Mouse (Mus musculus) megakaryocyte, adult 5-6 weeks (primary cell): Measurements from ENCODE around the gene Cyp4b1. TPM values are rescaled to one million over a fixed set of nuclear protein-coding genes. Genes with fewer than 3 reads are reported as not detected.
"Not testable (repeated sequence)": the region's sequence is repeated elsewhere in the genome, so short reads cannot be mapped to it uniquely, and the experiment has no call there.

Experiments used
- ATAC-seq: 2 replicates; pipeline ENCODE4 v1.8.0; 2016; ENCODE audit warnings: mild to moderate bottlenecking, inconsistent platforms; ENCODE audit not compliant: poor library complexity, severe bottlenecking
- total RNA-seq, 2 experiments: library from RNA; stranded (forward) in 1 of 2; stranded (reverse) in 1 of 2; fragments of 153-499, 151-499 nt in 1 of 2; fragments of 221-1000, 200-1000 nt in 1 of 2; gene quantifications; 2 replicates each; pipeline versions ENCODE4 v1.2.3 to v1.2.4; 2015 to 2017

The Cyp4b1 gene
- total RNA-seq (2015) = not detected in 2 replicates
- not detected in 2 replicates for total RNA-seq (2017)

DNA sequence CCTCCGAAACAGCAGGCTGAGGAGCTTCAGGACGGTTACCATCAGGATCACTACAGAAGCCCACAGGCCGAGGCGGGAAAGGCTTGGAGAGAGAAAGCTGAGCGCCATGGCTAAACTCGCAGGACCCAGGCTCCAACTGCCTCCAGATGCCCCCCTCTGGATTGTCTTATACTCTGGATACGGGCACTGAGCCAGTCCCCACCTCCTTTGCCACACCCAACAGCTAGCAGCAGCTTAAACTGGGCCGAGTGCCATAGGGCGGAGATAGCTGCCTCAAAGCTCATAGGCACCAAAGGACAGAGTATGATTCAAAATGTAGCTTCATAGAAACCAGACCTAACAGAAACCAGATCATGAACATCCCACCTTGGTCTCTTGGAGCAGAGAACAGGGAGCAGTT lies at the start of gene Cyp4b1:
Cyp4b1 (minus strand) TSS at position 144 of the 400 bp plus-strand sequence.
- no peak for ATAC-seq

DNA sequence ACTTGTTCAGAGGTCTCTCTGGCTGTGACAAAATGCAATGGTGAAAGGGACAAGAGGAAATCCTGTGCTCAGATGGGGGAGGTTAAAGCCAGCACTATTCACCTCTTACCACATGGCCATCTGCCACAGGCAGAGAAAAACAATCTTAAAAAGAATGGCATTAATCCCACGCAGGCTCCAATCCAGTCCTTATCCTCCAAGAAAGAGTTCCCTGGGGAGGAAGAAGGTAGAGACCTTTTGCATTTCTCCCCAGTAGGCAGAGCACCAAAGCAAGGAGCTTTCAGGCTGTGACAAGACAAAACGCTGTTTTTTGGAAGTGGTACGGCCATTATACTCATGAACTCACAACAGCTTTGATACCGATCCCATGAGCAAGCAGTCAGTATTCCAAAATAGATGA lies 38.8 kb upstream of the Cyp4b1 start:
- ATAC-seq = no peak

DNA sequence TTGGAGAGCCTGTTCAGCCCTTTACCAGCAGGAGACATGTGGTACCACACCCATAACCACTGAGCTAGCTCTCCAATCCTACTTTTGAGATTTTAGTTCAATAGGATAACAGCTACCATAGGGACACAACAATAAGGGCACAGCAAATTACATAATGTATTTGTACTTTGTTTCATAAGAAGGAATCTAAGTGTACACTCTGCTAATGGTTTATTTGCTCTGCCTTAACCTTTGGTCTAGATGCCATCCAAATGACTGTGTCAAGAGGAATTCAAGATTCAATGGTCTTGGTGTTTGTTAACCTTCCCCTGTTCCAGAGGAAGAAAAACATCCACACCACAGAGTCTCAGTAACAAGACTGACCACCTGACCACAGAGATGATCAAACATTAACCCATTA lies 11.7 kb upstream of the Cyp4b1 start:
- ATAC-seq = no peak

DNA sequence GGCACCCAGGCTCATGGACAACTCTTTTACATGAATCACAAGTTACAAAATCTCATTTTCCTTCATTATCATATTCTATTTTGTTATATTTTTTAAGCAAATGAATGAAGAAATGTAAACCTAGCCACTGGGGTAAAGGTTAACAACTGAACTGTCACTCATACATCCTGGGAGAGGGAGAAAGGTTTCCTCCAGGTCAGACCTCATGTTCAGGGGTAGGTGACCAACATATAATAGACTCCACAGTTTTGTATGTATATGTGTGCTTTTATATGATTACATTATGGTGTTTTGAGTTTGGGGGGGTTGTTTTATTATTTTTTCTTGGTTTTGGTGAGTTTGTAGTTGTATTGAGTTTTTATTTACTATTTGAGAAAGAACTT lies 10.3 kb upstream of the Cyp4b1 start:
- no peak for ATAC-seq

DNA sequence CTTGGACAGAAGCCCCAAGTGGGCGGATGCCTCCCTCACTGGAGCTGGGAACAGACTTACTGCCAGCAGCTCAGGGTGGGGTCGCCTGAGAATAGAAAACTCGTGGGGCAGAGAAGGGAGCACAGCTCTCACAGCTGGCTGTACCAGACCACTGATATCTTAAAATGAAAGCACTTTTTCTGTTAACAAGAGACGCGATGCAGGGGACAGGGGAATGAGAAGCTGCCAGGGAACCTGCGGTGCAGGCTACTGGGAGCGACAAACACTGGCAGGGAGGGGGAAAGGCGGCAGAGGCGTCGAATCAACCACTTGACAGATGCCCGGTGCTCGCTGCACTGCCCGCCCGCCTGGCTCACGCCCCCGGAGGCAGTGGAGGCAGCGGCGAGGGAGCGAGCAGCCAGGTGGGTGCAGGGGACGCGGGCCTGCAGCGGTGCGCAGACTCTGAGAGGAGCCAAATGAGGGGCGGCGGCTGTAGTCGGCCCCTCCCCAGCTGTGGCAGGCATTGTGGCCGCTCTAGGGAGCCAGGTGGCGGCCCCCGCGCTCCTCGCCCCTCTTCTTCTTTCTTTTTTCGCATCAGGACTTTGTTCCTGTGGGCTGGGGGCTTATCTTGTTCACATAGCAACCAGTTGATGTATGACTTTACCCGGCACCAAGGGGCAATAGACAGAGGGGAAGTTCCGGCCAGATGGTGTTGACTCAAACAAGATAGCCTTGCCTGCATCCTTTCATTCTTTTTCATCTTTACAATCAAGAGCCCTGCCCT lies 9.8 kb upstream of the Cyp4b1 start:
- ATAC-seq = peak; percentile 24; the same call in 1 of the 2 replicates

DNA sequence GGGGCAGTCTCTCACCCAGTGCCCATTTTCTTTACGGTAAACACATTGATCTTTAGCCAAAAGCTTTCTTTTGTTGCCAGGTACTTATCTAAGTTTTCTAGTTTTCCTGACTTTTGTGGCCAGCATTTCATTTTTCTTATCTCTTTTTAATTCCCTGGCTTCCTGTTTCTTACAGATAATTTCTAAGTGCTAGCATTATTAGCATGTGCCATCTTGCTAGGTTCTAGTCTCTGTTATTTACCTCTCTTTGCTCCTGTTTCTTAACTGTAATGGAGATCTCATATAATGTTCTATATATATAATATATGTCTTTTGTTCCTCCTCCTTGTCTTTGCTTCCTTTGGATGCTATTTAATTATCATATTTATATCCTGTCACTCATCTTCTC lies 9.0 kb upstream of the Cyp4b1 start:
- not testable (repeated sequence) for ATAC-seq

DNA sequence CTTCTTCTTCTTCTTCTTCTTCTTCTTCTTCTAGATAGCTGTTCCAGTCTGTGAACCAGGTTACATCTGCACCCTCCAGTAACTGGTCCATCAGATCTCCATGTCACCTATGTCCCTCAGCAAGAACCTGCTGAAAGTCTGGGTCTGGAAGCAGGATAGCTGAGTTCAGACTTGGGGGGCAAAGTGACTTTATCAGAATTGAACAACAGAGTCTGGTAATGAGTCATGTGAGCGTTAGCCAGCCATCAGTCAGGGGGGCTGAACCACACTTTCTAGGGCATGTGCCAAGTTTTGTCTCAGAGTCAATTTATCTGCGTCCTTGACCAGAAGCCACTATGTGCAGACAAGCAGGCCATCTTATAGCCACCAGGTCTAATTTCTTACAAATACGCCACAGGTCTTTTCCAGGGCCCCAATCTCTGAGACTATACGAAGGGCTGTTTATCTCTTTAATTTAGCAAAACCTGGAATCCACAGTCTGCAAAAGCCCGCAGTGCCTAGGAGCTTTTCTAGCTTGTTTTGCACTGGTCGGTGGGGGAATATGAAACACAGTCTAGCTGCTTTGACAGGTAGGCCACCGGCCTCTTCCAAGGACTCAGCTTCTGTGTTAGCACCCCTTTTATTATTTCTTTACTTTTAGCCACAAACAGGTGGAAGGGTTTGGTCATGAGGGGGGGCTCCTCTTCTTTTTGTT lies 8.5 kb upstream of the Cyp4b1 start:
- ATAC-seq = not testable (repeated sequence)

DNA sequence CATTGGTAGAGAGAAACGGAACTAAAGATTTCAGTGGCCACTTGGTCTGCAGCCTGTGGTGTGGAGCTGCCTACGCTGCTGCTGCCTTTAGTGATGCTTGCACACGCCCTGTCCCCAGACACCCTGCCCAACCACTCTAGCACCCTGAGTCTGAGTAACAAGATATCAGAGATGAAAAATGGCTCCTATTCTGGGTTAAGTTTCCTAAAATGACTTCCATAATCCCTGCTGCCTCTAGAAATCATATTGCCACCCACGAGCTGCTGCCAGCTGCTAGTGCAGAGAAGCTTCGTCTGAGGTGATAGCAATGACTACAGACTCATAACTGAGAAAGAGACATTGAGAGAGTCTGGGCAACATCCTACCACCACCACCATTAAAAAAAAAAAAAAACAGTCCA lies 3.3 kb upstream of the Cyp4b1 start:
- no peak for ATAC-seq

DNA sequence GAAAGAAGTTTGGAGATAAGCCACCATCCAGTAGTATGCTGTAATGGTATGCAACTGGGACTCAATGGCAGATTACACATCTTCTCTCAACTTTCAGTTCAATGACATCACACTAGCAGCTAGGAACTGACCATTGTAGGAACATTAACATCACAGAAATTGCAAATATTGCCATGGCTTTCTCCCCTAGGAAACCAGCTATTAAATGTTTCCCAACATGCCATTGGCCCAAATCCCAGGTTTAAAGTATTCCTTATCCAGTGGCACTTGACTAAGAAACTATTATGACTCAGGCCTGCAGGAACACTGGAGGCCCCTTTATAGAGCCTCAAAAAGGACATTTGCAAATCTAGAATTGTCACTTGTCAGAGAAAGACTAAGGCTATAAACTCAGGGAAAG lies 1.8 kb upstream of the Cyp4b1 start:
- no peak for ATAC-seq

DNA sequence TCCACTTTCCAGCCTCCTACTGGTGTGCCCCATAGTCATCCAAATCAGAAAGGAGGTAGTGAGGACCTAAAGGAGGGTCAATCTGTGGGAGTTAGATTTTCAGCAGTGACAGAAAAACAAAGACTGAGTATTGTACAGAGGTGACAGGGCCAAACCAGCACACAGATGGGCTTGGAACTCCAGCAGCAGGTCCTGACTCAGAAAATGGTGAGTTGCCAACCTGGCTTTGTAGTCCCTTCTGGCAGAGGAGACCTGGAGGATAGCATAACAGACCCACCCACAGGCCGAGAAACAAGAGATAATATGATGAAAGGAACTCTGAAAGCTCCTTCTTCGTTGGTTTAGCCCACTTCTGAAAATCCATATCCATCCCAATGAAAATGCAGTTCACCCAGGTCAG lies 1.2 kb upstream of the Cyp4b1 start:
- no peak for ATAC-seq

DNA sequence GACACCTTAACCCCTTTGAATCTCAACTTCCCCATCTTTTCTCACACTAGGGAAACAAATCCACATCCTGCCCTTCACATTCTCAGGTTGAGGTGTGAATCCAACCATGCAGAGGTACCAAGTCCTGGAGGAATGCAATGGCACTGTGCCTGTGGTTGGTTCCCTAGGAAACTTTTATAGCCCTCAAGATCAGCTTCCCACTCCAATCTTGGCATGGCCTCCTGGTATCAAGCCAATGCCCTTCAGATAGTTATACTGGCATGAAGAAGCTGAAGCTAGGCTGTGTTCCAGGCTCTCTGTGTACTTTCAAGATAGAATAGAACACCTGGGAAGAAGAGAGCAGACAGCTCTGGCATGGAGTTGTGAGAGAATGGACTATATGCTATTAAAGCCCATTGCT lies 2.2 kb downstream of the Cyp4b1 start:
- ATAC-seq = no peak

DNA sequence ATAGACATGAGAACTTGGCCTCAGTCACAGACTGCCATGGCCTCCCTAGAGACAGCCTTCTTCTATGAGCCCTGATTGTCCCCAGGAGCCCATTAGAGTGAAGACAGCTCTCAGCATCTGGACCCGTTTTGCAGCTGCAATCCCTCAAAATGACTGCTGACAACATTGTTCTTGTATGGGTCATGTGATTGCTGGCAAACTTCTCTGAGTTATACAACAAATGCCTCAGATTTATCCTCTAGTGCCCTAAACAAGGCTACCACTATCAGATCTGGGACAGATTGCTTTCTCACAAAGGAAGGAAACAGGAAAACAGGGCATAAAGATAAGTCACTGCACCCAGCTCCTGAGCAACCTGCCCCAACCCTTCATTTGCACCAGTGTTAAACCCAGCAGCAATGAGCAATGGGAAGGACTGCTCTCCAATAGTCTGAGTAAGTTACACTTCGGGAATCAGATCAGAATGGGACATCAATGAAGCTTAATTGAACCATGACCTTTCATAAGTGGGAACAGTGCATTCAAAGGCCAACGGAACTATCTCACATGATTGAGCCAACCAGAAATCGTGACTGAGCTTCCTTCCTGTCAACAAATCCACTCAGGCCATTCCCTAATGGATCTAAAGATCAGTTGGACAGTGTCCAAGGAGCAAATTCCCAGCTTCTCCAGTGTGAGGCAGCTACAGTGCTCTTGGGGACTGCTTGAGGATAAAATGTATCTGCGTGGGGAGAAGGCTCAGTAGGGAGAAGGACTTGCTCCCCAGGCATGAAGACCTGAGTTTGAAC lies 4.4 kb downstream of the Cyp4b1 start:
- ATAC-seq = no peak

DNA sequence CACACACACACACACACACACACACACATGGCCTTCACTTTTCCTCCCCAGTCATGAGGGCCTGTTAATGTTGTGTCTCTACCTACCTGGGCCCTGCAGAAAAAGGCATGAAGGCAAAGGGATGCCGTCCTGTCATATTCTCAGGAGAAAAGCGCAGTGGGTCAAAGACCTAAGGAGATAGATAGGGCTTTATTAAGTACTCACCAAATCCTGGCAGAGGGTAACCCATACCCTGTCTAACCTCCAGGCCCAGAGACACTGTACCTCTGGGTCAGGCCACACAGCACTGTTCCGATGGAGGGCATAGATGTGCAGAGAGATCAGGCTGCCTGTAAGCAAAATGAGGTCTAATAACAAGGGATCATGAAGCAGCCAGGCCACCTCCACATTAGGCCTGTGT lies 22.0 kb downstream of the Cyp4b1 start:
- ATAC-seq = not testable (repeated sequence)

DNA sequence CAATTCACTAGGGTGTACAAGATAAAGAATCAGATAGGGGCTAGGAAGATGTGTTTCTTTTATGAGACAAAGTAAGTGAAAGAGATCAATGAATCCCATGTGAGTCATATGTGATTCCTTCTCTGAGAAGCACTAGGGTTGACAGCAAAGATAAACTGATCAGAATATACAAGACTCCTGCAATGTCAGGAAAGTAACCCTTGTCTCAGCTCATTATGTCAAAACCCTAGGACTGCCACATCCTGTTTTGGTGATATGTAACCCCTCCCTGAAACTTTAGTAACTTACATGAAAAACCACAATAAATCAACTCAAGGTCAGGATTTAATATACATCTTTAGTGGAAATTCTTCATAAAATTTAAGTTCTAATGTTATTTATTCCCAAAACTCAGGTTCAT lies 33.5 kb downstream of the Cyp4b1 start:
- no peak for ATAC-seq

DNA sequence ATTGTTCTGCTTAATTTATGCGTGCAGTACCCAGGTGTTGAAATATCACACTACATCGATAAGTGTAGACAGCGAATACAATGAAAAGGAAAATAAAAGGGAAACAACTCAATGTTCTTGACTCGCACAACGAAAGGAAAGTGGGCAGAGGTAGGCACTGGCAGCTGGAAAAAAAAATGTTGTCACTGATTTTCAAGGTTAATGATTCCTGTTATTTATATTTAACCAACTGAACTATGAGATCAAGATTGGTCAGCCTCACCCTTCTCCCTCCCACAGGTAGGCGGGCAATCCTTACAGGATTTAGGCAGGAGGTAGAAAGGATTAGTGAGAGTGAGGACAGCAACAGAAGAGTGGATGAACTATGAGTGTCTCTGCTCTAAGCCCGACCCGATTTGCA lies 46.9 kb downstream of the Cyp4b1 start, which contains the start of gene Cyp4a32:
Cyp4a32 (plus strand) TSS at position 359 of the 400 bp plus-strand sequence.
- ATAC-seq = not testable (repeated sequence)

DNA sequence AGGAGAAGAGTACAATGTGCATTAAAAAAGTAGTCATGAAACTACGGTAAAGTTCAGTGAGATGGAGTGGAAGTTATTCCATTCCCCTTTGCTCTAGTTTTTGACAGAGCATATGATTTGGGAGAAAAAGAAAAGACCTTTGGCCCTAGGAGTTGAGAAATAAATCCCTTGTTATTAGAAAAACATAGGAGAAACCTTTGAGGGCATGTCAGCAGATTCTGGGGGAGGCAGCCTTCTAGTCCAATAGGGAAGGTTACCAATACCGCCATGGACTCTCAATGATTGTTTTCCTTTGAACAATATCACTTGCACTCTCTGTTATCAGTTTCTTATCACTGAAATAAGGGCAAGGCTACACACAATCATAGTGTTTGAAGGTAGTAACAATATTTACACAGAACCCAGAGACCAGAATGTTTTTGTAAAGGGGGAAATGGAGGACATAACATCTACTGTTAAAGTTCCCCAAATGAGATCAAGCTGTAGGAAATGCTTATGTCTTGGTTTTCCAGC lies 50.6 kb downstream of the Cyp4b1 start:
- ATAC-seq = no peak

DNA sequence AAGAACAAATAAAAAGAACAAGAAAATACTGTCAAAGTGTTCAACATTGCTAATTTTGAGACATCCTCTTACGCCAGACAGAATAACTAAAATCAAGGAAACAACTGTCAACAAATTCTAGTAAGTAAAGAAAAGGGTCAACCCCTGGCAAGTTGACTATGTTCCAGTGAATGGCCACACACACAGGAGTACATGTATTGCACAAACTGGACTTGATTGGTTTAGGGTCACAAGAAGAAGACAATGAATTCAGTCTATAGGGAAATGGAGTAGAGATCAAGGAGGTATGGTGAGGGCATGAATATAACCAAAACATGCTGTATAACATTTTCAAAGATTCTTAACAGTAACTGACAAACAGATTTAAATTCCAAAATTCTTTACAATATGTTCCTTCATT lies 51.2 kb downstream of the Cyp4b1 start:
- ATAC-seq = no peak

DNA sequence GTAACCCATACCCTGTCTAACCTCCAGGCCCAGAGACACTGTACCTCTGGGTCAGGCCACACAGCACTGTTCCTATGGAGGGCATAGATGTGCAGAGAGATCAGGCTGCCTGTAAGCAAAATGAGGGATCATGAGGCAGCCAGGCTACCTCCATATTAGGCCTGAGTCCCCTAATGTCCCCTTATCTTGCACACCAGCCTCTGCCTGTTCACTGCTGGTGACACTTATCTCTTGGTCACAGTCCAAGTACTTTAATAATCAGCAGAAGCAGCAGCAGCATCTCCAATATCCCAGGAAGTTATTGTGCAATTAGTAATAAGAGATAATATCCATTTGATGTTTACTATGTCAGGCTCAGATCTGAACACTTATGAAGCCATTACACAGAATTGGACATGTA lies 64.5 kb downstream of the Cyp4b1 start:
- peak; percentile 59 for ATAC-seq

DNA sequence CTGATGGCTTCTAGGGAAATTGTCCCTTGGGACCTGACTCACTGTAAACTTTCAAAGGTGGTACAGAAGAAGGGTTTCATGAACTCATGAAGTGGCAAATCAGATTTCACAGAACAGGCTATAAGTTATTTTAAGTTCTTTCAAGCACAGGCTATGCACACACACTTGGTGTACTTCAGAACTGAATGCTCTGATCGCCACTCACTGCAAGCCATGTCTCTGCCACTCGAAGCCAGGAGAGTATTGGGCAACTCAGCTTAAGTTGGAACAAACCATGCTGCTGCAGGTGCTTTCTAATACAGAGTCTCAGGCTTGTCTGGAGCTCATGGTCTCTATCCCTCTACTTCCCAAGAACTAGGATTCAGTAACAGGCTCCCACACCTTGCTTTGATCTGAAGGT lies 71.7 kb downstream of the Cyp4b1 start:
- no peak for ATAC-seq

DNA sequence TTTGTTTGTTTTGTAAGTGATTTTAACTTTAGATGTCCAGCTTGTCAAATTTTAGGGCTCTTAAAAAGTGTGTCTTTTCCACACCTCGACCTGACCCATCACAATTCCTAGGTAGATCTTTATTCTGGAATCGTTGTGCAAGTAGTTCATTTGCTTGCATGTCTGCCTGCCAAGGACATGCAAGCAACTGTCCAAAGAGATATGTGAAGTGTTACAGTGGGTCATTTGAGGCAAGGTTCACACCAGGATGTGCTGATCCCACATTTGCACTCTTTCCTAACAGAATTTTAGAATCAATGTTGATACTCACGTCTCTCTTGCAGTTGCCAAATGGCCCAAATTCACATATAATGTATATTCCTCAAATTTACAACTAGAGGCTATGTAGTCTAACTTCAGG lies 72.3 kb downstream of the Cyp4b1 start:
- no peak for ATAC-seq
